Mouse (Mus musculus): ENCODE results near the gene Kif28. TPM values are rescaled to one million over a fixed set of nuclear protein-coding genes. Genes with fewer than 3 reads are reported as not detected.
"Not testable (repeated sequence)": the region's sequence is repeated elsewhere in the genome, so short reads cannot be mapped to it uniquely, and the experiment has no call there.

Gene Kif28
- polyA plus RNA-seq, 1 experiment from 2014 or later: 0.11 TPM

DNA sequence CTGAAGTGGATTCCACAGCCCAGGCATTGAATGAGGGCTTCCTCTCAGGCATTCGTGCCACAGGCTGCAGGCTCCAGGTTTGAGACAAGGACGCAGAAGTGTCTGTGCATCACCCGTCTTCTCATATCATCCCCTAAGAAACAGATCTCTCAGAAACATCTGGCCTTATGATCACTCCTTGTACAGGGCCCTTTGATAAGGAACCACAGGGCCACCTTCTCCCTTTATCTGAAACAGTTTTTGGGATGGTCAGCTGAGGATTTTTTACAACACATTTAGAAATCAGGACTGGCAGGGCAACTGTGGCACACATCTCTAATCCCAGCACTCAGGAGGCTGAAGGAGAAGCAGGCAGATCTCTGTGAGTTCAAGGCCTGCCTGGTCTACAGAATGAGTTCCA lies 95.7 kb downstream of the Kif28 start:
- Histone ChIP-seq H3K9ac (ENCODE audit: low read depth, low read length) (no peak overlapping the region), H3K4me2 (no peak overlapping the region), H3K9me3 (replicated peaks; ENCODE audit: control insufficient read depth, low read length) (no peaks in the 10 kb centered on the region), H3K4me1 (ENCODE audit: control insufficient read depth, insufficient read depth, low read length) (no peaks in the 10 kb centered on the region), H3K36me3 (ENCODE audit: control insufficient read depth, insufficient read depth, low read length) (no peaks in the 10 kb centered on the region), H3K27ac (ENCODE audit: low read depth, low read length) (no peak overlapping the region), H3K4me3 (ENCODE audit: low read depth, low read length) (no peak overlapping the region), H3K27me3 (ENCODE audit: control insufficient read depth, insufficient read depth, low read length) (no peaks in the 10 kb centered on the region)
- ATAC-seq (replicated peaks; ENCODE audit: insufficient number of reproducible peaks, low FRiP score, low TSS enrichment): no peak
- WGBS (ENCODE audit: insufficient replicate concordance): 62% methylated on average over 3 of the region's 3 CpGs

- not testable (repeated sequence) for ATAC-seq (replicated peaks; ENCODE audit: insufficient number of reproducible peaks, low FRiP score, low TSS enrichment)
Measured at GRCm38 (mm10) chr1:179648678-179649077, 96.4 kb downstream of the Kif28 start.

GRCm38 (mm10) chr1:179645980-179646268 lies 99.1 kb downstream of the Kif28 start:
- Histone ChIP-seq H3K27me3 (ENCODE audit: control insufficient read depth, insufficient read depth, low read length) (no peaks in the 10 kb centered on the region), H3K27ac (ENCODE audit: low read depth, low read length) (no peak overlapping the region), H3K4me2 (peak overlapping the region; percentile 46), H3K36me3 (ENCODE audit: control insufficient read depth, insufficient read depth, low read length) (no peaks in the 10 kb centered on the region), H3K9ac (ENCODE audit: low read depth, low read length) (no peak overlapping the region), H3K9me3 (replicated peaks; ENCODE audit: control insufficient read depth, low read length) (no peaks in the 10 kb centered on the region), H3K4me3 (ENCODE audit: low read depth, low read length) (no peak overlapping the region), H3K4me1 (ENCODE audit: control insufficient read depth, insufficient read depth, low read length) (no peaks in the 10 kb centered on the region)
- ATAC-seq (replicated peaks; ENCODE audit: insufficient number of reproducible peaks, low FRiP score, low TSS enrichment): 0 out of 2 replicates have a peak, but pooled peaks have one; percentile 55
- 16% methylated on average over 4 of the region's 4 CpGs for WGBS (ENCODE audit: insufficient replicate concordance)

More at GRCm38 (mm10) chr1:179648678-179649077, 96.4 kb downstream of the Kif28 start:
- not testable (repeated sequence) for H3K4me1 ChIP-seq (ENCODE audit: control insufficient read depth, insufficient read depth, low read length); H3K9me3 ChIP-seq (replicated peaks; ENCODE audit: control insufficient read depth, low read length); H3K4me3 ChIP-seq (ENCODE audit: low read depth, low read length); H3K27ac ChIP-seq (ENCODE audit: low read depth, low read length); H3K9ac ChIP-seq (ENCODE audit: low read depth, low read length); H3K27me3 ChIP-seq (ENCODE audit: control insufficient read depth, insufficient read depth, low read length); H3K36me3 ChIP-seq (ENCODE audit: control insufficient read depth, insufficient read depth, low read length); H3K4me2 ChIP-seq
- WGBS (ENCODE audit: insufficient replicate concordance): 66% methylated on average over 4 of the region's 5 CpGs

Other genes with a start within 250 kb of the Kif28 start
- 12.2 and 12.6 TPM in 2 replicates for gene Smyd3, start 227.2 kb downstream of the Kif28 start, polyA plus RNA-seq (2014; fragmentation: Nextera tagmentation; extraction: Ambion mirVana)
- 20.7 and 30.6 TPM in 2 replicates for gene Tfb2m, start 199.0 kb downstream of the Kif28 start, polyA plus RNA-seq (2014; fragmentation: Nextera tagmentation; extraction: Ambion mirVana)
- 13.2 and 17.1 TPM in 2 replicates for gene Cnst, start 198.9 kb downstream of the Kif28 start, polyA plus RNA-seq (2014; fragmentation: Nextera tagmentation; extraction: Ambion mirVana)
- gene Sccpdh, start 77.1 kb downstream of the Kif28 start, polyA plus RNA-seq (2014; fragmentation: Nextera tagmentation; extraction: Ambion mirVana): 82.4 and 96.1 TPM in 2 replicates
- gene Gm10518, start 58.1 kb upstream of the Kif28 start, polyA plus RNA-seq (2014; fragmentation: Nextera tagmentation; extraction: Ambion mirVana): 0.21 and 0.37 TPM in 2 replicates
- gene Ahctf1, start 58.4 kb upstream of the Kif28 start, polyA plus RNA-seq (2014; fragmentation: Nextera tagmentation; extraction: Ambion mirVana): 24.2 and 27.0 TPM in 2 replicates
- 10.5 and 13.5 TPM in 2 replicates for gene Cdc42bpa, start 215.2 kb upstream of the Kif28 start, polyA plus RNA-seq (2014; fragmentation: Nextera tagmentation; extraction: Ambion mirVana)

Data from heart, embryonic 11.5 days (tissue).